Mouse (Mus musculus) ZHBTc4 (cell line): ENCODE data around the gene Sp4.

Experiments
- DNase-seq: peaks from one replicate; pipeline ENCODE4 v3.0.0-alpha.2; 2011; ENCODE audit warnings: low read depth, low spot score

Sp4 gene

DNA sequence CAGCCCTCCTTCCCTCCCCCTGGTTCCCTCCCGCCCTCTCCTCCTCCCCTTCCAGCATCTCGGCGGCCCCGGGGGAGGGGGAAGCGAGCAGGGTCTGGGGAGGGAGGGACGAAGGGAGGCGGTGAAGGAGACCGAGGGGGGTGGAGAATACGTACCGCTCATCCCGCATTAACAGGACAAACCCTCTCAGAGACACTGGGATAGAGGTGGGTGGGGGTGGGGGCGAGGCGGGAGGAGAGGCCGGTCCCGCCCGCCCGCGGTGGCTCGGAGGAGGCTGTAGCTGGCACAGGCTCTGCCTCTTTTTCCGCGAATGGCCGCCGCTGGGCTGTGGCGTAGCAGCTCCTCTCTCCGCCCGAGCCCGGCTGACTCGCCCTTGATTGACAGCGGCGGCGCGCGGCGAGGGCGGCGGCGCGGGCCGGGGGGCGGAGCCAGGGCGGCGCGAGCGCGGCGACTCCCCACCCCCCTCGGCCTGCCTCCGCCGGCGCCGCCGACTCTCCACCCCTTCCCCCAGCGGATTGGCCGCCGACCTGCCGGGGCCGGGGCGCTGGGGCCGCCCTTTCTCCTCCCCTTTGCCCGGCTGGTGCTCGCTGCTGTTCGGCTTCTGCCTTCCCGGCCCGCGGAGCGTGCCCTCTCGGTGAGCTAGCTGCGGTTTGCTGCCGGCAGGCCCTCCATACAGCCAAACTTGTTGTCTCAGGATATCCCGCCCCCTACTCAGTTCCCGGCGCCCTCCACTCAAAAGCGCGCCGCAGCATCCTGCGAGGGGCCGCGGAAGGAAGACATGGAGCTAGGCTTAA is at the start of gene Sp4:
Sp4 (minus strand) TSS at position 369 of the 794 bp plus-strand sequence.
- DNase-seq: peak; percentile 97

DNA sequence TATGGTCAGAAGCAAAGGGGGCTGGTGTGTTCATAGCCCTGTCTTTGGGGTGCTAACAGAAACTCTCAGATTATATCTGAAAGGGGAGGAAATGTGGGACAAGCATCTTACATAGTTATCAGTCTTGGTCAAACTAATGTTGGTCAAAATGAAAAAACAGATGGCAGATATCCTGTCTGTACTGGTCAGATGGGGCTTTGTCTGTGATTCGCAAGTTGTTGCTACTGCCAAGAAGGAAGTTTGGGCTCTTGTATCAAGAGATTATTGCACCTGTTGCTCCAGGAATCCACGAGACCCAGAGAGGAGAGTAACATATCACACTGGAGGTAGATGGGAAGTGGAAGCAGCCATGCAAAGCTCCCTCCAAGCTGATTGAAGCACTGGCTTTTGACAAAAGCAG is 37.9 kb upstream of the Sp4 start:
- DNase-seq: no peak

DNA sequence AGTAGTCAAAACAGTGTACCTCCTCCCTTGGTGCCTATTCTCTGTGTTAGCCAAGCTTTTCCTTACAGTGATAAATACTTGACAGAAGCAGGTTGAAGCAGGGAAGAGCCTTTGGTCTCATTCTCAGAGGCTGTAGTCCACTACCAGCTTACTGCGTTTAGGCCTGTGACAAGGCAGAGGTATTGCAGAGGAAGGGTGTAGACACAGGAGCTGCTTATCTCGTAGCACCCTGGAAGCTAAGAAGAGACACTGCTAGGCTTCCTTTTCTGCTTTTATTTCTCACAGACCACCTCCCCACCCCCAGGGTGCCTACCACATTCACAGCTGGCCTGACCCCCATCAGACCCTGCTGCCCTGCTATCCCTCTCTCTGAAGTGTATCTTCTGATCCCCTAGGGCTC is 37.0 kb upstream of the Sp4 start:
- no peak for DNase-seq

DNA sequence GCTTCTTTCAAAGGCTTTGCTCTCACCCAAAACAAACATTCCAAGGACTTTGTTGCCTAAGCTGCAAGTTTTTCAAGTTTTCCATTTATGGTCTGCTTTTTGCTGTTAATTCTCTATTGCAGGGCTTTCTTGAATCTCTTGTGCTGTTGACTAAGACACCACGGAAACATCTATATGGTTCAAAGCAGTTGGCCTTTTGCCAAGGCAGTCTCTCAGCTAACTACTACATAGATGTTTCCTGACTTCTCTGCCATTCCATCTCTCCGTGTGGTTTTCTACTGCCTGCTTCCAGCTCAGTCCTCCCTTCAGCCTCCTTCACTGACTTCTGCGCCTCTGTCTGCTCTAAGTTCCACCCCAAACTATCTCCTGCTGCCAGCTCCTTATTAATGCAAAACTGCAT is 36.1 kb upstream of the Sp4 start:
- DNase-seq: no peak

DNA sequence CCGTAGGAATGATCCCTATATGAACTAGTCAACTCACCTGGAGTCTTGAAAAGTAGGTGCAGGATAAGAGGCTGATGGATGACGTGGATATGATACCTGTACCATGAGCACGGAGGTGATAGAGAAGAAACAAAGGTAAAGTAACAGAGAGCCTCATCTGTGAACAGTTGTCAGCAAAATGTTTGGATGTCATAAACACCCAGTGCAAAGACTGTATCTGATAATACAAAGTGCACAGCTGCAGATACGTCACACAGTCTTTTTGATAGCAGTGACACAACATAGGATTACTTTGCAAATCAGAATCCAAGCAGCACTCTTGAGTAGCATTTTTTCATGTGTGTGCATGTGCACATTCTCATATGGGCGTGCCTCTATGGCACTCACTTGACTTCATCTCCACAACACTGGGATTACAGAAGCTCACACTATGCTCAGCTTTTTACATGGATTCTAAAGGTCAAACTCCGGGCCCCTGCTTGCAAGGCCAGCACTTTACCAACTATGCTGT is 27.6 kb upstream of the Sp4 start:
- DNase-seq: no peak

DNA sequence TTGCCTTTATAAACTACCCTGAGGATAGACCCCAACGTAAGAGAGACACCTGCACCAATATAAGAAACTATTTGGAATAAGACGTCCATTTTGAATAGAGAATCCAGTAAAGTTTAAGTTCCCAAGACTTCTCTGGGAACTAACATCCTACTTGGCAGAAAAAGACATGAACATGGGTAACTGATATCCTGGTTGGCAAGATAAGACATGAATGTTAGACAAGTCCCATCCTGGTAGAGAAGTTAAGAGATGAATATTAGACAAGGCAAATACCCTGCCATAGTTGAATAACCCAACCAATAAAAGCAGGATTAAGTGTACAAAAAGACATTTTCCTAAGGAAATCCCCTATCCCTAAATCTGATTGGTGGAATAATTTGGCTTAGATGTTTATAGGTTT is 26.3 kb upstream of the Sp4 start:
- DNase-seq: no peak

DNA sequence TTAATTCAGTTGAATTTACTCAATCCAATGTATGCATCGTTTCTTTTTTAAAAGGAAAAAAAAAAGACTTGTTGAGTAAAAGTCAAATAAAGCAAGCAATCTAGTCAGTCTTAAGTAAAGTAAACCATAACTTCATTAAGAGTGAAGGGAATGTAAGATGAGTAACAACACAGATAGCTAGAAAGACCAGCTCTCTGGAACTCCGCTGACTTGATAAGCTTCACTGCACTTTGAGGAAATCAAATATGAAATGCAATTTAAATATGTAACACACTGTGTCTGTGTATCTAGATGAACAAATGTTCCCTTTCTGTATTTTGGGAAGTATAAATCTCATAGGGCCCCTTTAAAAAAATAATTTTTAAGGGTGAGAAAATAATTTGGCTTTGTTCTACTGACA is 24.9 kb upstream of the Sp4 start:
- no peak for DNase-seq

DNA sequence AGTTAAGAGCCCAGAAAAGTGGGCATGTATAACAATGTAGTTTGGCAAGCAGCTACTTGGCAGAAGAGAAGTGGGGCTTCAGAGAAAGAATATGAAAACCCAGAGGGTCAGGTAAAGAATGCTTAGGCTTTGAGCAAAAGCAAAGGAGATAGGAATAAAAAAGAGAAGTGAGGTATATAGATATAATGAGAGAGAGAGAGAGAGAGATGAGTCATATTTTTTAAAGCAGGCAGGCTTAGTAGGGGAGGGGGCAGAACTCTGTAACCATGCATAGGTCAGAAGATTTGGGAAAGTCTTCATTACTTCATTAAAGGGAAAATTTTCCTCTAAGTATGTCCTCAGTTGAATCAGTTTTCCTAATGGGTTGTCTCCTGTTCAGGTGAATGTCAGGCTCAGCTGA is 18.8 kb upstream of the Sp4 start:
- no peak for DNase-seq

DNA sequence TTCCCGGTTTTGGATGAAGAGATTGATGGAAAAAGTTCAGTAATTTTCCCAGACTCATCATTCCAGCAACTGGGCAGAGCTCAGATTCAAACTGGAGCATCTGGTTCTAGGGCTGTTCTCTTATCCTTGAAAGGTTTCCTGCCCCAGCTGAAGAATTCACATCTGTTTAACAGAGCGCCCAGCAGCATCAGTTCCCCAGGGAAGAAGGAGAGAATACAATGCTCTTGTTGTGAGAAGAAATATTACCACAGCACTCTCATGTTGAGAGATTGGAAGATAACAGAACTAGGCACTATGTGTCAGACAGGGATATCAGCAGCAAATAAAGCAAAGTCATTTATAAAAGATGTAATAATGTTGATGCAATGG is 13.2 kb upstream of the Sp4 start:
- DNase-seq: no peak

DNA sequence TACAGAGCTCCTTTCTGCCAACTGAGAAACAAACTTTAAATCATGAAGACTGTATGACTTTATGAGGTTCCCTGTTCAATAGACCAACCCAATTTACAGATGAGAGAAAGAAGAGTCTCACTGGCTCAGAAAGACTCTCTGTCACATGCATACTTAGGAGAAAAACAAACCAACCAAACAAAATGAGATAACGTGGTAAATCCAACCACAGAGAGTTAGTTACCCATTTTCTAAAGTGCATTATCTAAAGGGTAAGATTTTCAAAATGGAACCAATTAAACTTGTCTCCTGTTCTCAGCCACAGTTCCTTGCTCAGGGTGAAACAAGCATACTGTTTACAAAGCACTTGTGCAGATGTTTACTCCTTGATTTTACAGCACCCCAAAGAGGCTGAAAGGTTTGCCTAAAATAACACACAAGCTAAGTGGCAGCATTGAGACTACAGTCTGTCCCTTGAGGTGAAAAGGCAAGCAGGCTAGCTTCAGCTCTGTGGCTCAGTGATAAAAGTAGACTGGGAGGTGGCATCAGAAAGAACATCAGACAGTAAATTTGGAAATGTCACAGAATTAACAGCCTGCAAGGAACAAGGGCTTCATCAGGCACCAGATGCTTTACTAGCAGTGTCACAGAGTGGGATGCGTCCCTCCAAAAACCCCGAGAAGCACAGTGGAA is 12.7 kb upstream of the Sp4 start:
- DNase-seq: no peak

DNA sequence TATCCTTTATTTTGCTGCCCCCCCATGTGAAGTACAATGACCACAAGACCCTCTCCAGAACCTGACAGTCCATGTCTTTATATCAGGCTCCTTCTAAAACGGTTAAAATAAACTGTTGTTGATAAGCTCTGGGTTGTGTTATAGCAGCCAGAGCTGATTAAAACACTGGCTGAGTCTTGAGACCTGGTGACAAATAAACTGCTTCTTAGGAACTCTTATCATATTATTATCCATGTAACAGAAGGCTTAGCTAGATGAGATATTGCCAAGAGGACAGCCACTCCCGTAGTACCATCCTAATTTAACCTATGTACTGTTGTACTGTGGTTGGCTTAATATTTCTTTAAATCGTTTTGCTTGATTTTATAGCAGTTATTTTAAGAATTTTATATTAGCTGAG is 2.3 kb upstream of the Sp4 start:
- DNase-seq: no peak

DNA sequence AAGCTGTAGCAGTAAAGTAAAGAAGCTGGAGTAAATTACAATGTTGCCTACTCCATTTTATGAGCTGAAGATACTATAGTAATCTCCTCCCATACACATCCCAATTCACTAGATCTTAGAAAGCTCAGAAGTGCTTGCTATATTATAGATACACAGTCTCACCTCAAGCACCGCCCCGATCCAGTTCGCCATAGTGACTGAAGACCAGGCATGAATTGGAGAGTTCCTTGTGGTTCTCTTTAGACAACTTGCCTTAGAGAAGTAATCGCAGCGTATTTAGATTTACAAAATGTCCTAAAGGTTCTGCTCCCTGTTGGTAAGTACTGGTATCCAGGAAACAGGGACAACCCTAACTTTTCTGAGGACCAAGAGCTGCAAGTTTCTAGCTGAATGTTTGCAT is 1.8 kb upstream of the Sp4 start:
- no peak for DNase-seq

DNA sequence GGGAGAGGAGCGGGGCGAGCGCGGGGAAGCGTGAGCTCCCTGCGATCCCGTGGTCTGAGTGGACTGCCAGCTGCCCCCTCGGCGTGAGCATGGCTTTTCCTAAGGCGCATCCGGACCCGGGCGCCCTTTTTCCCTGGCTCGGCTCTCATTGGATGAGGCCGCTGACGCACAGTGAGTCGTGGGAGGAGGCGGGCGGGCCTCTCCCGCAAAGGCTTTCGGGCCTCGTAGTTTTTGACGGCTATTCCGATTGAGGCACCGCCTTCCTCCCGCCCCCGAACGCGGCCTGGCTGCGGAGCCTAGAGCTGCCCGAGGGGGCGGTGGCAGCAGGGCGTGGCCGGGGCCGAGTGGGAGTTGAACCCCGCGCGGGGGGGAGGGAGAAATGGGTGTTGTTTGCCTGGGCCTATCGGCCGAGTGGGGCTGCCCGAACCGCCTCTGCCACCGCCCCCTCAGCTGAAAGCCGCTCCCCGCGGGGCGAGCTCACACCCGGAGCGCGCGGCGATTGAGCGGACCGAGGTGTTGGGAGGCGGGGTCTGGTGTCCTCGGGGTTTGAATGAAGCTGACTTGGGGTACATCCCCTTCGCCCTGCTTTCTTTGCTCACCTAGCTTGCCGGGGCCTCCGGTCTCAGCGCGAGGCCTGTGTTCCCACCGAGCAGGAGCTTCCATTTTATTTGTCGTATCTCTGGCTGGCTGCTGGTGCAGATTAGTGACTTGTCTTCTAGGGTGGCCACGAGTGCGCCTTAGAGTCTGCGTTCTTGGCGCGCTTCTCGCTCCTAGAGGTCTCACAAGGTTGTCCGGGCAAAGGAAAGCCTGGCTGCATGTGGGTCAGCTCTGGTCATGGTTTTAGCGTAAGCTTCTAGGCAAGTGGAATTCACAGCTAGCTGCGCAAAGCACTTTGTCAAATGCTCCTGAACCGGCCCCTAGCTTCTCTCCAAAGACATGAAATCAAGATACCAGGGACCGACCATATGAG is 911 bp upstream of the Sp4 start:
- peak; percentile 99 for DNase-seq

DNA sequence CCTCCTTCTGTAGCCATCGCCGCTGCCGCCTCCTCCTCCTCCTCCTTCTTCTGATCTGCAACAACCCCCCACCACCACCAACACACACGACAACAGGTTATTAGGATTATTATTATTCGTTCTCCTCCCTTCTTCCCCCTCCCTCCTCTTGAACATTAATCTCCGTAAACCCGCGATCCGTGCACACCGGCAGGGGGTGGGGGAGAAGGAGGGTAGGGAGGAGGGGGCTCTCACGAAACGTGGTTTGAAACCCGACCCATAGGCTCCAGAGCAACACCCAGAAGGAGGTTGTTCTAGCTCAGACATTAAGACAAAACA is 527 bp downstream of the Sp4 start:
- no peak for DNase-seq

DNA sequence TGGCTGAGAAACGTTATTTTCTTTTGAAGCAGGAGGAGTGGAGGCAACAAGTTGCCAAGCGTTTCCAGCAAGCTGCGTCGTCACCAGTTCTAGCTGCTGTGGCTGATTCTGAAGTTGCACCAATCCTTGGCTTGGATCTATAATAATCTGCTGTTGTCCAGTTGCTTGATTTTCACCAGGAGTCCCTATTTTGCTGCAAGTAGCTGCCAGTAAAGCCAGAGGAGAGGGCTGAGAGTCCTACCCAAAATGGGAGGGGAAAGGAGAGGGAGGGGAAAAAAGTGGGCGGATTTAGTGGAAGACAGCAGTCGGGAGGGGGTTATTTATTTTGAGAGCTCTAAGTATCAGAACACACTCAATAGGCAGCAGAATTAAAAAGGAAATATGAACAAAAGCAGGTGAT is 1.3 kb downstream of the Sp4 start:
- DNase-seq: peak; percentile 36

DNA sequence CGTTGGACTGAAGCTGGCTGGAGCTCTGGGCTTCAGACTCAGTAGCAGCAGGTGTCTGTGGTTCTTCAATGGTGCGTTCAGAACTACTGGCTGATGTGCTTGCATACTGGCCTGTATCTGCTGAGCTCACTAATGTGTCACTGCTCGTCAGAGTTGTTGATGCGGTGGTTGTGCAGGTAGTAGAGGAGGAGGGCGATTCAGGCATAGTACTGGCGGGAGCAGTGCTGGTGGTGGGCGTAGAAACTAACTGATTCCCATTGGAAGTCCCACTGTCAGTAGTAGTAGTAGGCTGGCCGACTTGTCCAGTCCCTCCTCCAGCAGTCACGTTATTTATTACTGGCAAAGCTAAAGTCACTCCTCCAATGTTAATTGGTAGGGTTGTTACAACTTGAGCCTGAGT is 2.1 kb downstream of the Sp4 start:
- DNase-seq: no peak

DNA sequence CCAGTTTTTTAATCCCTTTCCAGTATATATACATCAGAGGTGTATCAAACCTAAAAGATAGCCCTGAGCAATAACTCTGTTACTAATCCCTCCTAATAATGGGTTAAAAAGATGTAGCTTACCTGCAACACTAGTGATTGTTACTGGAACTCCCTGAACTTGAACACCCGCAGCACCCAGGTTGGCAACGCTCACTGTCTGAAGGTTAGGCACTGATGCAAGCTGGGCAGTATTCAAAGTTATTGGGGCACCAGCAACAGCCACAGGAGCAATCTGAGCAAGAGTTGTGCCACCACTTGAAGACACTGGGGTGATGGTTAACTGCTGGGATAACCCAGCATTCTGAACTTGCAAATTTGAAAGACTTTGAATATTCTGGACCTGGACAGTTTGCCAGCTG is 2.7 kb downstream of the Sp4 start:
- DNase-seq: no peak

DNA sequence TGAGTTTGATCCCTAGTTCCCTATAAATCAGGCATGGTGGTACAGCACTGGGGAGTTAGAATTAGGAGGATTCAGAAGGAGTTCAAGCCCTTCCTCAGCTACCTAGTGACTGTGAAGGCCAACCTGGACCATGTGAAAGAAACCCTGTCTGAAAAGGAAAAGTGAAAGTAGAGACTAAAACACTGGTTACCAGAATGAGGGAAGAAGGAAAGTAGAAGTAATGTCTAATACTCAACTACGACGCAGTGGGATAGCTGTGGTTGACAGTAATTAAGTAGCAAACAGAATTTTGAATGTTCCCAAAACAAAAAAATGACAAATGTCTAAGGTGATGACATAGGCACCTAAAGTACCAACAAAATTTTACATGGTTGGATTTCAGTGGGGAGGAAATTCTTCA is 5.0 kb downstream of the Sp4 start:
- DNase-seq: no peak

DNA sequence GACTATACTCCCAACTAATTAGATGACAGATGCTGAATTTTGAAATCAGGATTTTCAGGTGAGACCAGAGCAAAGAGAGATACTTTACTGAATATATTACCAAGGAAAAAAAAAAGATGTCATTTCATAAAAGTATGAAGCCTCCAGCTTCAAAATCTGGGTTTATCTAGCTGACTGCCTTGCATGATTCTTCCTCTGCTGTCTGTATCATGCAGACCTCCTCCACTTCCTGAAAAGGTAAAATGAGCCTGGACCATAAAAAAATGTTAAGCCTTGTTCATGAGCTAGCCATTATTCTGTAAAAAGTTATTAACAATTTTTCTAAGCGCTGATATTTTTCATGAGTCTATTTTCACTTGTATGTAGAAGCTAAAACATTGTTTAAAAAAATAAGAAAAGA is 5.4 kb downstream of the Sp4 start:
- no peak for DNase-seq

DNA sequence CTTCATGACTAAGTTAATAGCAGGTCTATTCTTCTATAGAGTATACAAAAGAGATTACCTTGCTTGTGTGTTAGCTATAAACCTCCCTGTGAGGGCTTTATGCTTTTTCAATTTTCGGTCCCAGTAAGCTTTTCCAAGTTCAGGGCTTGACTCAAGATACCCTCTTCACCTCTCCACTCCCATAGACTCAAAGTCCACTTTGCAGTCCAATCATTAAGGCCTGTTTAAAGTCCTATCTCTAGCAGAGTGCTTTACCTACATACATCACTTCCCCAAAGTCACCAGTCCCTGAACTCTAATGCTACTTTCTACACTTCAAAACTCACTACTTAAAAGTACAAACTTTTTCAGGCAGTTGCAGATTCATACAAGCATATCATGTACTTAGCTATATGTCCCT is 12.3 kb downstream of the Sp4 start:
- no peak for DNase-seq

DNA sequence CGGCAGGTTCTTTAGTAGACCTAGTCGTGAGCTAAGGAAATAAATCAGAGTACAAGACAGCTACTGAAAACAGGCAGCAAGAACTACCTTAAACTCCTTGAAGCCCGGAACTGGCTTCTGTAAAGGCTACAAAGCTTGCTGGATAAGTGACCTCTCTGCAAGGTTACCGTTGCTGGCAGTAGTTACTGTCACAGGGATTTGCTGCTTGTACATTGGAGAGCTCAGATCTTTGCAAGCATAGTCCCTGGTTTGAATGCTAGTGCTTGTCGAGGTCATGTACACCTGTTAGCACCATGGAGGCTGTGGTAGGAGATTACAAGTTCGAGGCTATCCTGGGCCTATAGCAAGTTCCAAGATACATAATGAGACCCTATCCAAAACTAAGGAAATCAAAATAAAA is 16.1 kb downstream of the Sp4 start:
- no peak for DNase-seq

DNA sequence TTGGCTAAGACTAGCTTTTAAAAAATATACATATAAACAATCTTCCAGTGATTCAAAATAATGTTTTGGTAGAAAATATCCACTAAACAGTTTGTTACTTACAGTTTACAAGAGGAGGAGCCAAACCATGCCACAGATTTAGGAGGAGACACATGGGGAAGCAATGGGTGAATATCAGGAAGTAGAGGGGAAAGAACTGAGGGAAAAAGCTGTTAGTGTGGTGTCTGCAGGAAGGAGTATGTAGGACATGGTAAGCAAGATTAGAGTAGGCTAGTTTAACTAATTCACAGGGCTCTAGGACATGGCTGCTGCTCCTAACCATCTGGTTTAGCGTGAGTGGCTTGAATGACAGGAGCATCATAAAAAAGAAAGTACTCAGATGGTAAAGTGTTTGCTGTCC is 19.3 kb downstream of the Sp4 start:
- no peak for DNase-seq
